Mouse (Mus musculus): Measurements from ENCODE around the gene Gm20538.

DNA sequence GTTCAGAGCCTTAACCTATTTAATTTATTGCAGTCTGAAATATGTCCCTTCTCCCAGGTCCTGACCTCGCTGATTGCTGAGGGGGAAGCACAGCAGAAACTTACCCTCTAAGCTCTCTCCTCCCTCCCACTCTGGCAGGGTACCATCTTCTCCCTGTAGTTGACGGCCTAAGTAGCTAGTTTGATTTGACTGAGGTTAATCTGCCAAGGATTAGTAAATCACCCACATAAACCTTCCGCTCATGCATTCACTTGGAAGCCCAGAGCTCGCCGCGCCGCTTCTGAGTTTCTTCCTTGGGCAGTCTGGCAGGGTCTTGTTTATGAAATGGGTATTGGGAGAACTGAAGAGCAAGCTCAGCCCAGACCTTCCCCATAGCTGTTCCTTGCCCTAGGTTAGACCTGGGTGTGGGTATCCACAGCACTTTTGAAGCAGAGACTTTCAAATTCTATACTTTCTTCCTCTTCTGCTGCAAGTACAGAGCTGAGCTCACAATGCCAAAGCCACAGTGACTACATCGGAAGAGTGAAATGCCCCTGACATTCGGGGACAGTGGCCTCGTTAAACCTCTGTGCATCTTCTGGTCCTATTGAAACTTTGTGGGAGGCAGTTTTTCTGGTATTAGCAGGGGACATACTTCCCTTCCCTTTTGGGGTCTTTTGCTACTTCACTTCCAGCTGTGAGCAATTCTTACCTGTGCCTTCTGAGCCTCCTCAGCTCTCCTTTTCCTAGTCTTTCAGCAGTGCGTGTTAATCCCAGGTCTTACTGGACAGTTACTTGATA, 39.4 kb downstream of the Gm20538 start:
- TF ChIP-seq POLR2A (IDR thresholded peaks at IDR 0.05; ENCODE audit: insufficient read depth, low read depth, low read length) = no peak
- no peak for TF ChIP-seq EP300 (IDR thresholded peaks at IDR 0.05; ENCODE audit: insufficient read depth, low read depth, low read length)
- no peak for TF ChIP-seq CTCF (IDR thresholded peaks at IDR 0.05)
